Mouse (Mus musculus): ENCODE results near the gene Cry2.

The Cry2 gene

GRCm38 (mm10) chr2:92446656-92447055 is 12.8 kb upstream of the Cry2 start:
- in situ Hi-C loops (cut with MboI, MseI): loop anchor here (10.0 kb wide), 2 partner anchors 282 to 1772 kb away; partner anchors contain the start of gene Nup160 (in 1 of the 2)

- in situ Hi-C loops (cut with MboI, MseI): loop anchor here (10.0 kb wide), 2 partner anchors 281 to 1771 kb away; partner anchors contain the start of gene Nup160 (in 1 of the 2)
These were observed 12.0 kb upstream of the Cry2 start for GRCm38 (mm10) chr2:92445890-92446289.

GRCm38 (mm10) chr2:92444376-92444775 is 10.5 kb upstream of the Cry2 start:
- in situ Hi-C loops (cut with MboI, MseI): loop anchor here (10.0 kb wide), 2 partner anchors 280 to 1770 kb away; partner anchors contain the start of gene Nup160 (in 1 of the 2)

GRCm38 (mm10) chr2:92443313-92443712 is 9.5 kb upstream of the Cry2 start:
- in situ Hi-C loops (cut with MboI, MseI): loop anchor here (10.0 kb wide), 2 partner anchors 279 to 1769 kb away; partner anchors contain the start of gene Nup160 (in 1 of the 2)

GRCm38 (mm10) chr2:92442419-92443001 is 8.7 kb upstream of the Cry2 start:
- in situ Hi-C loops (cut with MboI, MseI): loop anchor here (10.0 kb wide), 2 partner anchors 278 to 1768 kb away; partner anchors contain the start of gene Nup160 (in 1 of the 2)

GRCm38 (mm10) chr2:92440432-92440831 is 6.6 kb upstream of the Cry2 start:
- in situ Hi-C loops (cut with MboI, MseI): loop anchor here (10.0 kb wide), 2 partner anchors 276 to 1766 kb away; partner anchors contain the start of gene Nup160 (in 1 of the 2)

GRCm38 (mm10) chr2:92438567-92438966 is 4.7 kb upstream of the Cry2 start:
- in situ Hi-C loops (cut with MboI, MseI): loop anchor here in 1 of 2 experiments (10.0 kb wide), 1 partner anchor 64 kb away; the partner anchor contains the start of genes Large2 and Pex16

- in situ Hi-C loops (cut with MboI, MseI): loop anchor here in 1 of 2 experiments (10.0 kb wide), 1 partner anchor 63 kb away; the partner anchor contains the start of genes Large2 and Pex16
These were observed 4.0 kb upstream of the Cry2 start for GRCm38 (mm10) chr2:92437875-92438274.

- in situ Hi-C loops (cut with MboI, MseI): loop anchor here in 1 of 2 experiments (10.0 kb wide), 1 partner anchor 63 kb away; the partner anchor contains the start of genes Large2 and Pex16
These were observed 3.5 kb upstream of the Cry2 start for GRCm38 (mm10) chr2:92437366-92437765.

- in situ Hi-C loops (cut with MboI, MseI): loop anchor here in 1 of 2 experiments (10.0 kb wide), 1 partner anchor 60 kb away; the partner anchor contains the start of genes Large2 and Pex16
These were observed 1.2 kb upstream of the Cry2 start for GRCm38 (mm10) chr2:92435023-92435422.

GRCm38 (mm10) chr2:92434375-92434745 is 517 bp upstream of the Cry2 start:
- in situ Hi-C loops (cut with MboI, MseI): loop anchor here (5.0 to 10.0 kb wide), 2 partner anchors 60 to 62 kb away; partner anchors contain the start of genes Large2 (in 2 of the 2) and Pex16 (in 2 of the 2)

GRCm38 (mm10) chr2:92432299-92433295 is 1.2 kb downstream of the Cry2 start:
- in situ Hi-C loops (cut with MboI, MseI): loop anchor here (5.0 to 10.0 kb wide), 2 partner anchors 58 to 60 kb away; partner anchors contain the start of genes Large2 (in 2 of the 2) and Pex16 (in 2 of the 2)

- in situ Hi-C loops (cut with MboI, MseI): loop anchor here (5.0 to 10.0 kb wide), 2 partner anchors 57 to 59 kb away; partner anchors contain the start of genes Large2 (in 2 of the 2) and Pex16 (in 2 of the 2)
These were observed 2.1 kb downstream of the Cry2 start for GRCm38 (mm10) chr2:92431611-92432179.

- in situ Hi-C loops (cut with MboI, MseI): loop anchor here (5.0 to 10.0 kb wide), 2 partner anchors 56 to 59 kb away; partner anchors contain the start of genes Large2 (in 2 of the 2) and Pex16 (in 2 of the 2)
These were observed 2.9 kb downstream of the Cry2 start for GRCm38 (mm10) chr2:92430723-92431541.

- in situ Hi-C loops (cut with MboI, MseI): loop anchor here (5.0 to 10.0 kb wide), 2 partner anchors 55 to 58 kb away; partner anchors contain the start of genes Large2 (in 2 of the 2) and Pex16 (in 2 of the 2)
These were observed 3.8 kb downstream of the Cry2 start for GRCm38 (mm10) chr2:92430089-92430488.

GRCm38 (mm10) chr2:92427882-92428281 is 6.0 kb downstream of the Cry2 start:
- in situ Hi-C loops (cut with MboI, MseI): no loop called here

- in situ Hi-C loops (cut with MboI, MseI): no loop called here
These were observed 7.4 kb downstream of the Cry2 start for GRCm38 (mm10) chr2:92426426-92426825.

GRCm38 (mm10) chr2:92425366-92425765 is 8.5 kb downstream of the Cry2 start:
- in situ Hi-C loops (cut with MboI, MseI): no loop called here

GRCm38 (mm10) chr2:92424462-92425308 is 9.2 kb downstream of the Cry2 start:
- in situ Hi-C loops (cut with MboI, MseI): no loop called here

Measured in T-helper 17 cell (primary cell).